Mouse (Mus musculus) right cerebral cortex, postnatal 25 days (tissue): ENCODE results near the gene Ralgps2.
A peak's percentile ranks its signal among the peaks of the same experiment; 100 is the strongest.

Experiments
- DNase-seq: peaks from one replicate; pipeline ENCODE4 v3.0.0; 2022

Ralgps2 gene

DNA sequence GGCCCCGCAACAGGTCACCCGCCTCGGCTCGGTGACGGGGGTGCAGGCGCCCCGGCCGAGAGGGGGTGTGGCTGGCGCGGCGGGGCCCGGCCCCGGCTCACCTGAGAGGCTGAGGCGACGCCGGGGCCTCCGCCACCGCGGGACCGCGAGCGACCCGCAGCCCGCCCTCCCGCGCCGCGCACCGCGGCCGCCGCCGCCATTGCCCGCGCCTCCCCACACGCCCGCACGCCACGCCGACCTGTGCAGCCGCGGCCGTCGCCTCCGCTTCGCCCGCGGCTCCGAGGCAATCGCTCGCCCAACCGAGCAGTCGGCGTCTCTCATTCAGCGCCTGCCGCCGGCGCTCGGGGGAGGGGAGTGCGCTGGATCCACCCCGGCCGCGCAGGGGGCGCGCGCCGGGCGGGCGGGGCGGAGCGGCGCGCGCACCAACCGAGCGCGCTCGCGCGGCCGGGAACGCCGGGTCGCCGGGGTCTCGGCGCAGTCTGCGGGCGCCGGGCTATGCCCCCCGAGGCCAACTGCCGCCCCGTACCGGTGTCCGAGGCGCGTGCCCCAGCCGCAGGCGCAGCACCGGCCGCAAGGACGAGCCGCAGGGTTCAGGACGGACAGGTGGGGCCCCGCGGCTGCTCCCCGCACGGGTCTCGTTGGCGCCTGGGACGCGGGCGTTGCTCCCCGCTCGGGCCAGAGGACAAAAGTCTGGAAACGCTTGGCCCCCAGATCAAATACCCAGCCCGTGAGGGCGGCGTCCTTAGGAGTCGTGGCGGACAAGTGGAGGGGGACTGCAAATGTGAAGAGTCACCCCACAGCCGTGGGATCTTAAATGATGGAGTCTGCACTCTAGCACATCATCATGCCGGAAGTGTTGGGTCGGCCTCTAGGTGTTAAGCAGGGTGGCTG is at the start of gene Ralgps2:
Gene Ralgps2, minus strand, starts transcription at position 376 of the 891 bp plus-strand sequence.
- DNase-seq: peak; percentile 77

- DNase-seq: no peak
These were observed 48.1 kb upstream of the Ralgps2 start for GRCm38 (mm10) chr1:156987576-156987975.

- DNase-seq: no peak
These were observed 47.4 kb upstream of the Ralgps2 start for GRCm38 (mm10) chr1:156986641-156987345.

- DNase-seq: no peak
These were observed 46.5 kb upstream of the Ralgps2 start for GRCm38 (mm10) chr1:156985657-156986640.

- DNase-seq: no peak
These were observed 43.8 kb upstream of the Ralgps2 start for GRCm38 (mm10) chr1:156983009-156983870.

- no peak for DNase-seq
These were observed 42.5 kb upstream of the Ralgps2 start for GRCm38 (mm10) chr1:156981975-156982374.

GRCm38 (mm10) chr1:156979722-156980121 is 40.3 kb upstream of the Ralgps2 start:
- DNase-seq: no peak

- DNase-seq: no peak
These were observed 39.2 kb upstream of the Ralgps2 start for GRCm38 (mm10) chr1:156978656-156979055.

- no peak for DNase-seq
These were observed 34.4 kb upstream of the Ralgps2 start for GRCm38 (mm10) chr1:156973857-156974256.

GRCm38 (mm10) chr1:156972391-156972790 is 33.0 kb upstream of the Ralgps2 start:
- DNase-seq: no peak

DNA sequence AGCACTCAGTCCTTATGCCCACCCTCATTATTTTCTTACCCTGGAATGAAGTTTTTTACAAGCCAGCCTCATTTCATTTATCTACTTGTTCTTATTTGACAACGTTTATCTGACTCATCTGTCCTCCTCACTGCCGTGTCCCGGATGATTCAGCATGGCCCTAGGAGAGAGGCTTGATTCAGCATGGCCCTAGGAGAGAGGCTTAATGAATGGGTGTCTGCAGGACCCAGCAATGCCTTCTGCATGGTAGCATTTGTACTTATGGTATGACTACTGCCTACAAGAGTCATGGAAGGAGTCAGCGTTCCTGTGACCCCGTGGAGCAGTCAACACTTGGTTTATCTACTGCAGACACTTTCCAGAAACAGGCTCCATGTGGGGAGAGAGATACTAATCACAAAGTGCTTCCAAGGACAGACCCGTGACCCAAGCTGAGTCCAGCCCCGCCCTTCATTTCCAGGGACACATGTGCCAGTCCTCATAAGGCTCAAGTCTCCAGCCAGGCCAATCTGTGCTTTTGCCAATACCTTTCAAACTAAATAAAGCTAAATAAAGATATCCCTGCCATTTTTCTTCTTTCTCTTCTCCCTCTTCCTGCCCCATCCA is 31.9 kb upstream of the Ralgps2 start:
- DNase-seq: no peak

DNA sequence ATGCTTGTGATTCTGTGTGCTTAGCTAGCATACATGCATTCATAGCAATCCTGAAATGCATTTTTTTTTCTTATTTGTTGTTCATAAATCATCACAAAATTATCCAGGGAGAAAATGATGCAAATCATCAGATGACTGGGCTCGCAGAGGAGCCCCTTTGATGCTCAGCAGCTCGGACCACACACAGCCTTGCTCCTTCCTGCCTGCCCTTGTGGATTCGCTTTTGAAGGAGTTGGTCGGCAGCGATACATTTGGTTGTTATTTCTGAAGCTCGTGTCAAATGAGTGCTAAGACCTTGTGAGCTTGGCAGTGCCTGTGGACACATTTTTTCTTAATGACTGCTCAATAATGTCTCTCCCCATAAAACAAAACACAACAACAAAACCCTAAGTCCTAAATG is 31.2 kb upstream of the Ralgps2 start:
- DNase-seq: no peak

GRCm38 (mm10) chr1:156968107-156968506 is 28.7 kb upstream of the Ralgps2 start:
- no peak for DNase-seq

- DNase-seq: no peak
These were observed 25.1 kb upstream of the Ralgps2 start for GRCm38 (mm10) chr1:156964586-156964932.

- DNase-seq: no peak
These were observed 24.6 kb upstream of the Ralgps2 start for GRCm38 (mm10) chr1:156963871-156964585.

GRCm38 (mm10) chr1:156961481-156962265 is 22.2 kb upstream of the Ralgps2 start:
- DNase-seq: no peak

GRCm38 (mm10) chr1:156959004-156959403 is 19.6 kb upstream of the Ralgps2 start:
- no peak for DNase-seq

DNA sequence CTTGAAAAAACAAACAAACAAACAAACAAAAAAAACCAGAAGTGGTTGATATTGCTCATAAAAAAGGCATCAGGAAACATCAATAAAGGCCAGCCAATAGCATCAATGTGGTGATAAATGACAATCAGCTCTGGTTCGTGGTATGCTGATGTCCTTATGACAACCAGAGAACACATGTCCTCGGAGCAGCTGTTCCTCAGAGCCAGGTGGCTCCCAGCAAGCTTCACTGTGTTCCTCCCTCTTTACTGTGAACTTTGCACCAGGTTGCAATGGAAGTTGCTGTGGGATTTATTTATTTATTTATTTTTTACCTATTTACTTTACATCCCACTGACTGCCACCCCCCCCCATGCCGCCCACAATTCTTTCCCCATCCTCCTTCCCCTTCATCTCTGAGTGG is 17.9 kb upstream of the Ralgps2 start:
- DNase-seq: no peak

DNA sequence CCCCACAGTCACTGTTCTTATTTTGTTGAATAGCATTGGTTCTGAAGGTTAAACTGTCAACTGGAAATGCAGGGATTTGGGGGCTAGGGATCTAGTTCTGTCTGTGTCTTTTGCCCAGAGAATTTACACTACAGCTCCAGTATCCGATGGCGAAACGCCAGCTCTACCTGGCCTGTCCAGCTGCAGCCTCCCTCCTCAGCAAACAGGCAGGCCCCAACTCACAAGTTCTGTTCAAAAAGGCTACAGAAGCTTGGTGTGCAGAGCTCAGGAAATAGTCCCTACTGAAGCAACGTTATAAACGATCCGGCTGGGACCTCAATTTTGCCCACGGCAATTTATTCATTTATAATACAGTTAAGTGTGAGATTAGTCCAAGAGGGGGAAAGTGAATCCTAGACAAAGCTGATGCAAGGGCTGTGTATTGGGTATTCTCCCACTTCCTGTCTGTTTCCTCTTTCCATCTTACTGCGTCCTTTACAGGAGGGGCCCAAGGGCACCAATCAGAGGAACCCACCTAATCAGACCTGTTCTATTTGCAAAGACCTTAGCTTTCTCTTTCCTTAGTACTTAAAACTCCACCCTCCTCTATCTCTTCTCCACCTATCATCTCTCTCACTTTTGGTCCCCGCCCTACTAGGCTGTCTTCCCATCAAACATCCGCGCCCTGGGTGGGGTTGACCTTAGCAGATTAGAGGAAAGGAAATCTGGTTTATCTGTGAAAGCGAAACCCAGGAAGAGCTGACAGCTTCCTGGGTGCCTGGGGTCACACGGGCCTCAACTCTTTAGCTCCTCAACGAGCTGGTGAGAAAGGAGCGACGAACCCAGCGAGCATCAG is 16.7 kb upstream of the Ralgps2 start:
- DNase-seq: no peak
